In the genomic region with DNA sequence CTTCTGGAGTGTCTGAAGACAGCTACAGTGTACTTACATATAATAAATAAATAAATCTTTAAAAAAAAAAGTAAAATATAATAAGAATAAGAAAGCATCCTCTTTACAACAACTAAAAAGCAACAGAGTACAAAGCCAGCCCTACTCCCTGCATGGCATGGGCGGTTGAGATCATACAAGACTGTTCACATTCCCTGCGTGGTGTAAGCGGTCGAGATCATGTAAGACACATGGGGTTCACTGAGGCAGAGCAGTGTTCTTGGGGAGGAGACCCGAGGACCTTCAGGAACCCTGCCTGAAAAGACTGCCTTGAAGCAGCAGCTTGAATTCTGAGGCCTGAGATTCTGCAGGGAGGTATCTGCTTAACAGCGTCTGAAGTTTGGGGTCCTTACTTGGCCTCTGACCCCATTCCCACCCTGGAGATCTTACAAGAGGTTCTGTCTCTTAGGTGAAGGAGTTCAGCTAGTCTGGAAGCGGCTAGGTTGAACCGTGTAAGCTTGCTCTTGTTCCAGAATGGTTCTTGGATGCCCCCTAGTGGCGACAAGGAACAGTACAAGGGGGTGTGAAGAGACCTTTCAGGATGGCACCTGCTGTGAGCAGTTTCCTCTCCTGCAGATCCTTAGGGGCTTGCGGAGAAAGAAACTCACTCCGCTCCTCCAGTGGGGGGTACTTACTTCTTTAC, we compare ENCODE assay signal across 8 mouse cellular contexts. TPM values are rescaled to one million over a fixed set of nuclear protein-coding genes. Genes with fewer than 3 reads are reported as not detected.
DNase-seq lines count a peak whose midpoint lies in the region; ATAC-seq and TF ChIP-seq lines count a peak whose summit lies in the region.

No protein-coding gene starts in this region.

- peak; percentile 83 for DNase-seq in A20 (ENCODE audit: low read depth, low spot score)
- peak; percentile 88 for DNase-seq in adrenal gland, postnatal 10 days
- DNase-seq in embryonic facial prominence, embryonic 10.5 days (ENCODE audit: low spot score), result peak; percentile 82
- peak; percentile 78 to 80 for DNase-seq in heart, adult 2 months
- peak; percentile 81 for DNase-seq in kidney, adult 18-20 months
- DNase-seq in midbrain, postnatal 0 days (ENCODE audit: low spot score), result peak; percentile 87
- peak; percentile 73 to 90 for DNase-seq in spleen, postnatal 4 days (ENCODE audit: low spot score in 2 of 2)

- no peaks in the 10 kb centered on the region for H3K36me3 ChIP-seq in embryonic facial prominence, embryonic 10.5 days (replicated peaks)
- no peaks in the 10 kb centered on the region for H3K36me3 ChIP-seq in heart, adult 2 months (ENCODE audit: control insufficient read depth, insufficient read depth, low read length)
- no peaks in the 10 kb centered on the region for H3K36me3 ChIP-seq in limb, embryonic 15.5 days
- H3K36me3 ChIP-seq in midbrain, postnatal 0 days (ENCODE audit: insufficient read depth, low read length), result no peaks in the 10 kb centered on the region

- 0 out of 2 replicates have a peak overlapping the region, but pooled peaks have one; percentile 15 for H3K9ac ChIP-seq in heart, adult 2 months (ENCODE audit: low read depth, low read length)
- H3K9ac ChIP-seq in limb, embryonic 15.5 days, result no peak overlapping the region
- H3K9ac ChIP-seq in midbrain, postnatal 0 days (replicated peaks; ENCODE audit: low read length, poor library complexity, severe bottlenecking), result no peak overlapping the region

- TF ChIP-seq CTCF in heart, adult 2 months (IDR thresholded peaks at IDR 0.05), result no peak
- TF ChIP-seq CTCF in midbrain, postnatal 0 days (IDR thresholded peaks at IDR 0.05), result peak; percentile 99

- H3K4me3 ChIP-seq in embryonic facial prominence, embryonic 10.5 days, result no peak overlapping the region
- H3K4me3 ChIP-seq in heart, adult 2 months, result no peak overlapping the region
- H3K4me3 ChIP-seq in limb, embryonic 15.5 days, result no peak overlapping the region
- H3K4me3 ChIP-seq in midbrain, postnatal 0 days (ENCODE audit: low read depth, low read length), result no peak overlapping the region

- TF ChIP-seq EP300 in heart, adult 2 months (IDR thresholded peaks at IDR 0.05; ENCODE audit: insufficient read depth, low read depth, low read length), result peak; percentile 87; the same call in 1 of the 2 replicates

- H3K27ac ChIP-seq in embryonic facial prominence, embryonic 10.5 days (replicated peaks), result peak overlapping the region; percentile 54; the same call in 1 of the 2 replicates
- H3K27ac ChIP-seq in heart, adult 2 months, result 0 out of 2 replicates have a peak overlapping the region, but pooled peaks have one; percentile 7
- no peak overlapping the region for H3K27ac ChIP-seq in limb, embryonic 15.5 days
- no peak overlapping the region for H3K27ac ChIP-seq in midbrain, postnatal 0 days (ENCODE audit: low read depth, low read length)

- ATAC-seq in limb, embryonic 15.5 days (ENCODE audit: insufficient number of reproducible peaks, low FRiP score, low TSS enrichment, low read depth), result peak; percentile 69
- ATAC-seq in midbrain, postnatal 0 days (ENCODE audit: low FRiP score), result peak; percentile 84

- no peaks in the 10 kb centered on the region for H3K9me3 ChIP-seq in embryonic facial prominence, embryonic 10.5 days
- no peaks in the 10 kb centered on the region for H3K9me3 ChIP-seq in limb, embryonic 15.5 days
- no peaks in the 10 kb centered on the region for H3K9me3 ChIP-seq in midbrain, postnatal 0 days (ENCODE audit: low read length)

- intact Hi-C loops in heart, adult 2 months (cut with DNase I), result loop anchor here (1.0 to 10.0 kb wide), 5 partner anchors 24 to 336 kb away; a partner anchor contains a TSS

- H3K4me1 ChIP-seq in embryonic facial prominence, embryonic 10.5 days, result peaks cover 12% of the 10 kb centered on the region
- H3K4me1 ChIP-seq in heart, adult 2 months (ENCODE audit: control insufficient read depth, insufficient read depth, low read length), result peaks cover 3% of the 10 kb centered on the region
- peaks cover 3% of the 10 kb centered on the region for H3K4me1 ChIP-seq in limb, embryonic 15.5 days
- H3K4me1 ChIP-seq in midbrain, postnatal 0 days (ENCODE audit: insufficient read depth, low read length), result 0 out of 2 replicates have a peak, but pooled peaks cover 4% of the 10 kb centered on the region

- no peak for TF ChIP-seq POLR2A in heart, adult 2 months (IDR thresholded peaks at IDR 0.05; ENCODE audit: insufficient read depth, low read depth, low read length)

- H3K79me2 ChIP-seq in heart, adult 2 months (replicated peaks; ENCODE audit: control insufficient read depth, insufficient read depth, low read length), result no peaks in the 10 kb centered on the region

- H3K4me2 ChIP-seq in limb, embryonic 15.5 days, result no peak overlapping the region
- H3K4me2 ChIP-seq in midbrain, postnatal 0 days (ENCODE audit: low read depth, low read length, poor library complexity, severe bottlenecking), result no peak overlapping the region

- H3K27me3 ChIP-seq in embryonic facial prominence, embryonic 10.5 days (replicated peaks; ENCODE audit: low read depth, poor library complexity, severe bottlenecking), result no peaks in the 10 kb centered on the region
- no peaks in the 10 kb centered on the region for H3K27me3 ChIP-seq in heart, adult 2 months (ENCODE audit: control insufficient read depth, insufficient read depth, low read length)
- no peaks in the 10 kb centered on the region for H3K27me3 ChIP-seq in limb, embryonic 15.5 days
- H3K27me3 ChIP-seq in midbrain, postnatal 0 days (ENCODE audit: insufficient read depth, low read length), result no peaks in the 10 kb centered on the region

- WGBS in embryonic facial prominence, embryonic 10.5 days, result 31% methylated on average over 11 of the region's 11 CpGs
- WGBS in heart, adult 2 months, result 23% methylated on average over 11 of the region's 11 CpGs
- WGBS in limb, embryonic 15.5 days, result 31% methylated on average over 11 of the region's 11 CpGs
- 25% methylated on average over 11 of the region's 11 CpGs for WGBS in midbrain, postnatal 0 days

RNA-seq across cellular contexts. Expression of a gene that starts 6.1 kb away (rescaled TPM):
- total RNA-seq in adrenal gland, postnatal 10 days (2021), result 100 to 1,000 TPM; 772 to 787 TPM
- 569 and 585 TPM in 2 replicates for polyA plus RNA-seq in embryonic facial prominence, embryonic 10.5 days (2016; fragmentation: Nextera tagmentation; extraction: Ambion mirVana)
- total RNA-seq in heart, adult 2 months (2021), result 100 to 1,000 TPM; 506 to 570 TPM
- 991 and 1,183 TPM in 2 replicates for polyA plus RNA-seq in heart, adult 2 months (2012; rRNA removed)
- 429 and 600 TPM in 2 replicates for polyA plus RNA-seq in limb, embryonic 15.5 days (2015; fragmentation: Nextera tagmentation; extraction: Ambion mirVana)
- total RNA-seq in midbrain, postnatal 0 days (2014; rRNA removed), result 574 and 749 TPM in 2 replicates
- polyA plus RNA-seq in midbrain, postnatal 0 days (2015; fragmentation: Nextera tagmentation; extraction: Ambion mirVana), result 388 and 422 TPM in 2 replicates

RNA-seq across cellular contexts. Expression of a gene that starts 22.2 kb away (rescaled TPM):
- 10 to 100 TPM; 17.3 to 19.8 TPM for total RNA-seq in adrenal gland, postnatal 10 days (2021)
- 12.7 and 13.2 TPM in 2 replicates for polyA plus RNA-seq in embryonic facial prominence, embryonic 10.5 days (2016; fragmentation: Nextera tagmentation; extraction: Ambion mirVana)
- 10 to 100 TPM; 11.2 to 14.3 TPM for total RNA-seq in heart, adult 2 months (2021)
- polyA plus RNA-seq in heart, adult 2 months (2012; rRNA removed), result 17.6 and 26.7 TPM in 2 replicates
- polyA plus RNA-seq in limb, embryonic 15.5 days (2015; fragmentation: Nextera tagmentation; extraction: Ambion mirVana), result 9.3 and 12.5 TPM in 2 replicates
- total RNA-seq in midbrain, postnatal 0 days (2014; rRNA removed), result 59.1 and 67.9 TPM in 2 replicates
- polyA plus RNA-seq in midbrain, postnatal 0 days (2015; fragmentation: Nextera tagmentation; extraction: Ambion mirVana), result 32.6 and 37.8 TPM in 2 replicates

RNA-seq across cellular contexts. Expression of a gene that starts 25.4 kb away (rescaled TPM):
- 10 to 100 TPM; 35.6 to 39.0 TPM for total RNA-seq in adrenal gland, postnatal 10 days (2021)
- polyA plus RNA-seq in embryonic facial prominence, embryonic 10.5 days (2016; fragmentation: Nextera tagmentation; extraction: Ambion mirVana), result 19.6 and 25.3 TPM in 2 replicates
- total RNA-seq in heart, adult 2 months (2021), result 100 to 1,000 TPM in 1 of 2 experiments, 10 to 100 TPM in 1; 66.3 to 104 TPM
- polyA plus RNA-seq in heart, adult 2 months (2012; rRNA removed), result 83.6 and 109 TPM in 2 replicates
- 24.5 and 25.9 TPM in 2 replicates for polyA plus RNA-seq in limb, embryonic 15.5 days (2015; fragmentation: Nextera tagmentation; extraction: Ambion mirVana)
- total RNA-seq in midbrain, postnatal 0 days (2014; rRNA removed), result 5.9 and 8.9 TPM in 2 replicates
- polyA plus RNA-seq in midbrain, postnatal 0 days (2015; fragmentation: Nextera tagmentation; extraction: Ambion mirVana), result 1.8 and 1.9 TPM in 2 replicates

RNA-seq across cellular contexts. Expression of a gene that starts 38.6 kb away (rescaled TPM):
- not detected for total RNA-seq in adrenal gland, postnatal 10 days (2021)
- polyA plus RNA-seq in embryonic facial prominence, embryonic 10.5 days (2016; fragmentation: Nextera tagmentation; extraction: Ambion mirVana), result 0.92 and 1.7 TPM in 2 replicates
- total RNA-seq in heart, adult 2 months (2021), result not detected
- not detected in 2 replicates for polyA plus RNA-seq in heart, adult 2 months (2012; rRNA removed)
- polyA plus RNA-seq in limb, embryonic 15.5 days (2015; fragmentation: Nextera tagmentation; extraction: Ambion mirVana), result 2.0 and 2.3 TPM in 2 replicates
- total RNA-seq in midbrain, postnatal 0 days (2014; rRNA removed), result not detected in 2 replicates
- polyA plus RNA-seq in midbrain, postnatal 0 days (2015; fragmentation: Nextera tagmentation; extraction: Ambion mirVana), result not detected in 2 replicates

Comparison
In these comparisons a context has a peak if more than half of its experiments do, and no peak if none do; other contexts are left out.
1. H3K27ac ChIP-seq: peak in embryonic facial prominence, embryonic 10.5 days (single experiment) and heart, adult 2 months (single experiment); none in limb, embryonic 15.5 days (single experiment) and midbrain, postnatal 0 days (single experiment).
2. Peak in every context shown above with its lines, with median percentiles within 50 percentile points of each other: DNase-seq.